ENCODE assay signal across 24 mouse cellular contexts in genomic region chr3:91155756-91156155, GRCm38 (mm10).
"Had no signal": no experiment of that assay in that cellular context is flagged by ENCODE, and none has a peak within 500 bp of the region (broad histone marks: within the 10 kb centered on the region; RNA-seq: fewer than 3 reads in every experiment).

No protein-coding gene starts in this region.

- H3K36me3 ChIP-seq: heart, embryonic 13.5 days; heart, embryonic 15.5 days; hindbrain, embryonic 13.5 days; hindbrain, embryonic 15.5 days; kidney, embryonic 15.5 days; limb, embryonic 13.5 days; limb, embryonic 15.5 days; liver, embryonic 12.5 days had no signal

- H3K4me3 ChIP-seq: heart, adult 2 months; heart, embryonic 13.5 days; heart, embryonic 15.5 days; hindbrain, embryonic 13.5 days; hindbrain, embryonic 15.5 days; kidney, embryonic 15.5 days; limb, embryonic 13.5 days; limb, embryonic 15.5 days; liver, embryonic 12.5 days had no signal

- H3K4me1 ChIP-seq: heart, embryonic 13.5 days; heart, embryonic 15.5 days; hindbrain, embryonic 13.5 days; hindbrain, embryonic 15.5 days; kidney, embryonic 15.5 days; limb, embryonic 13.5 days; limb, embryonic 15.5 days; liver, embryonic 12.5 days had no signal

- H3K9ac ChIP-seq: heart, embryonic 13.5 days; heart, embryonic 15.5 days; hindbrain, embryonic 13.5 days; hindbrain, embryonic 15.5 days; kidney, embryonic 15.5 days; limb, embryonic 13.5 days; limb, embryonic 15.5 days; liver, embryonic 12.5 days; liver, embryonic 14.5 days had no signal

- H3K27ac ChIP-seq: heart, adult 2 months; heart, embryonic 13.5 days; heart, embryonic 15.5 days; hindbrain, embryonic 13.5 days; hindbrain, embryonic 15.5 days; hindbrain, postnatal 0 days; kidney, embryonic 15.5 days; kidney, postnatal 0 days; limb, embryonic 13.5 days; limb, embryonic 15.5 days; liver, embryonic 12.5 days; liver, embryonic 14.5 days had no signal

- DNase-seq: gastrocnemius, postnatal 14 days; heart, adult 11 months; heart, adult 2 months; heart, postnatal 14 days; heart, postnatal 36 days; kidney, adult 11 months; kidney, adult 2 months; kidney, adult 9 months; kidney, postnatal 14 days; kidney, postnatal 36 days; layer of hippocampus, adult 9-11 months; layer of hippocampus, postnatal 36 days; left cerebral cortex, postnatal 4 days had no signal

- H3K27me3 ChIP-seq: heart, embryonic 13.5 days; heart, embryonic 15.5 days; hindbrain, embryonic 13.5 days; hindbrain, embryonic 15.5 days; kidney, embryonic 15.5 days; limb, embryonic 13.5 days; limb, embryonic 15.5 days; liver, embryonic 12.5 days had no signal
